Mouse (Mus musculus): ENCODE data around the gene Col18a1. TPM values are rescaled to one million over a fixed set of nuclear protein-coding genes. Genes with fewer than 3 reads are reported as not detected.

Gene Col18a1
- polyA plus RNA-seq, 1 experiment from 2014 or later = 33.2 TPM

DNA sequence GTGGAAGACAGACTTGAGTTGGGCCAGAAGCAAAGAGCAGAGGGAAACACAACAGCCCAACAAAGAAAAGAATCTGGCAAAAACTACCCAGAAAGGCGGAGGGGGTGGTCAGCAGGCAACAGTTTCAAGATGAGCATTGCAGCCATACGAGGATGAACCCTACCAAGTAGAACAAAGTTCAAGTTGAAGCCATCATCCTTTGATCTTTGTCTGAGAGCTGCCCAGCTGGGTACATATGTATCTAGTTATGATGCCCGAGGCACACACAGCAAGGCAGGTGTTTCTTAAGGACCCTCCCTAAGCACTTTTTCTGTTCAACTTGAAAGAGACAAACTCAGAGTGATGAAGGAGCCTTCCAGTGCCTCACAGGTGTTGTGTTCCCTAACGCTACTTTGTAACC, 66.6 kb downstream of the Col18a1 start:
- Histone ChIP-seq H3K27me3 (replicated peaks; ENCODE audit: insufficient read depth, low read length) (no peaks in the 10 kb centered on the region), H3K9me3 (ENCODE audit: low read length) (no peaks in the 10 kb centered on the region), H3K4me1 (ENCODE audit: insufficient read depth, low read depth, low read length) (peaks cover 10% of the 10 kb centered on the region; the same call in 1 of the 2 replicates), H3K4me2 (replicated peaks; ENCODE audit: low read depth, low read length) (no peak overlapping the region), H3K9ac (replicated peaks; ENCODE audit: low read depth) (no peak overlapping the region), H3K36me3 (ENCODE audit: insufficient read depth, low read length) (no peaks in the 10 kb centered on the region), H3K27ac (ENCODE audit: low read length) (no peak overlapping the region), H3K4me3 (ENCODE audit: low read depth, low read length) (no peak overlapping the region)
- no peak for DNase-seq (ENCODE audit: low spot score)
- TF ChIP-seq EP300 (IDR thresholded peaks at IDR 0.05) (no peak), CTCF (IDR thresholded peaks at IDR 0.05) (no peak)
- ATAC-seq = no peak
- WGBS = 79% methylated on average over 4 of the region's 4 CpGs

DNA sequence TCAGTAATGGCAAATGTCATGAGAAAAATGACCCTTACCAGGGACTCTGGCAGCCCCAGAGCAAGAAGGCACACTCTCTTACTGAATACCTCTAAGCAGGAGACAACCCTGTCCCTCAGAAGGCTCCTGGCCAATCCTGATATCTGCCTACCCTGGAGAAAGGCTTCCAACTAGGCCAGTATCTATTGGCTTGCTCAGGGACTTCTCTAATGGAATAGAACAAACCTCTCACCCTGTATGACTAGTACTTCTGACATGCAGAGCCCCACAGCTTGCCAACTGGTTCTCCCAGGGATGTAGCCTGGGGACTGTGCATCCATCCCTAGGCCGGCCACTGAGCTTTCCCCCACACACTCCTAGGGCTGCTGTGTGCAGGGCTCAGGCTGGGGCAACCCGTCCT, 67.7 kb downstream of the Col18a1 start:
- DNase-seq (ENCODE audit: low spot score) (no peak), ATAC-seq (no peak)
- Histone ChIP-seq H3K36me3 (ENCODE audit: insufficient read depth, low read length) (no peaks in the 10 kb centered on the region), H3K9me3 (ENCODE audit: low read length) (no peaks in the 10 kb centered on the region), H3K4me2 (replicated peaks; ENCODE audit: low read depth, low read length) (no peak overlapping the region), H3K4me3 (ENCODE audit: low read depth, low read length) (no peak overlapping the region), H3K27ac (ENCODE audit: low read length) (0 out of 2 replicates have a peak overlapping the region, but pooled peaks have one; percentile 33), H3K9ac (replicated peaks; ENCODE audit: low read depth) (no peak overlapping the region), H3K4me1 (ENCODE audit: insufficient read depth, low read depth, low read length) (peaks cover 10% of the 10 kb centered on the region; the same call in 1 of the 2 replicates), H3K27me3 (replicated peaks; ENCODE audit: insufficient read depth, low read length) (no peaks in the 10 kb centered on the region)
- TF ChIP-seq CTCF (IDR thresholded peaks at IDR 0.05) = no peak
- TF ChIP-seq EP300 (IDR thresholded peaks at IDR 0.05) = no peak
- WGBS = 81% methylated on average over 2 of the region's 2 CpGs

DNA sequence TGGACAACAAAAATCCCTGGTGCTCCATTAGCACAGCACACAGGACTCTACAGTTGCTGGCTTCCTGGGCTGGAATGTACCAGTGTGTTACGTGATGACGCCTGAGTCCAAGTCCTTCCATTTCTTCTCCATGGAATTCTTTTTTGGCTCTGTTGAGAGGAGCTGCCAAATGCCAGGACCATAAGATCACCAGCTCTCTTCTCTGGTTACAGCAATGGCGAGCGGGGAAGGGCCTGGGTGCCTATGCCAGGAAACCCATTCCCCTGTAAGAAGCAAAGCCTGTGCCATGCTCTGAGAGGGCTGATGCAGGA, 68.5 kb downstream of the Col18a1 start:
- 47% methylated on average over 4 of the region's 4 CpGs for WGBS
- peak overlapping the region; percentile 33; the same call in 1 of the 2 replicates for H3K27ac ChIP-seq (ENCODE audit: low read length)
- TF ChIP-seq CTCF (IDR thresholded peaks at IDR 0.05) = no peak
- TF ChIP-seq EP300 (IDR thresholded peaks at IDR 0.05) = no peak
- no peaks in the 10 kb centered on the region for H3K36me3 ChIP-seq (ENCODE audit: insufficient read depth, low read length)
- no peak overlapping the region for H3K4me2 ChIP-seq (replicated peaks; ENCODE audit: low read depth, low read length)
- peaks cover 10% of the 10 kb centered on the region; the same call in 1 of the 2 replicates for H3K4me1 ChIP-seq (ENCODE audit: insufficient read depth, low read depth, low read length)
- ATAC-seq = no peak
- H3K27me3 ChIP-seq (replicated peaks; ENCODE audit: insufficient read depth, low read length) = no peaks in the 10 kb centered on the region
- H3K9ac ChIP-seq (replicated peaks; ENCODE audit: low read depth) = no peak overlapping the region
- no peak overlapping the region for H3K4me3 ChIP-seq (ENCODE audit: low read depth, low read length)
- DNase-seq (ENCODE audit: low spot score) = no peak
- no peaks in the 10 kb centered on the region for H3K9me3 ChIP-seq (ENCODE audit: low read length)

DNA sequence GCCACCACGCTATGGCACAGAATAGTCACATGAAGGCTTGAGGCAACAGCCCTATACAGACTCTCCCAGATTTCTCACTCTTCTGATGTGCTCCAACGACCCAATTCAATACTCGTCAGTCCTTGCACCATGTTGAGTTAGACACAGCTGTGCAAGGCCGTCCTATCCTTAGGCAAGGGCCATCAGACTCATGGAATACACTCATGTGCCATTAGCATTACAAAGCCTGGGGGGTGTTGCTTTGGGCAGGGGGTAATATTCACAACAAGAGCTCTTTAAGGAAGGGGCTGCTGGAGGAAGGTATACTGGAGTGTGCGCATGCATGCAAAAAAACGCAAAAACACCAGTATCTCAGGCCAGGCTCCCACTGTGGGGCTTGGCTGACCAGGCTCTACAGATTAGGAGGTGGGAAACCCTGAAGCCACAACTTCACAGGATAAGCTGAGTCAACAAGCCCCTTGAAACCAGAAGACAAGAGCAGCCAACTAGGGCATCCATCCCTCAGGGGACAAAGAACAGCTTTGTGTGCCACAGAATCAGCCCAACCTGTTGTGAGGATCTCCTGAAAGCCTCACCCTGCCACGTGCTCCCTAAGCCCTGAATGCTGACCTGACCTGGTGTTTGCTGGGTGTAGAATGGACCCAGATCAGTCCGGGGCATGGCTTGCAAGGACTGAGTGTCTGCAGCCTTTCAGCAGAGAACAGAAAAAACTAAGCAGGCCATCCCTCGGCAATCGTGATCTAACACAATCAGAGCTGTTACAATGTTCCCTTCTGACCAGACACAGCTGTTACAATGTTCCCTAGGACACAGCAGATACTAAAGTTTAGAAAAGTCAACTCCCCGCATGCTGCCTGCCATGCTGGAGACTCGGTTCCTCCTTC, 69.1 kb downstream of the Col18a1 start:
- WGBS = 48% methylated on average over 12 of the region's 12 CpGs
- peaks cover 10% of the 10 kb centered on the region; the same call in 1 of the 2 replicates for H3K4me1 ChIP-seq (ENCODE audit: insufficient read depth, low read depth, low read length)
- no peaks in the 10 kb centered on the region for H3K27me3 ChIP-seq (replicated peaks; ENCODE audit: insufficient read depth, low read length)
- peak overlapping the region; percentile 33; the same call in 1 of the 2 replicates for H3K27ac ChIP-seq (ENCODE audit: low read length)
- ATAC-seq (peak; percentile 74), DNase-seq (ENCODE audit: low spot score) (peak; percentile 79)
- H3K4me3 ChIP-seq (ENCODE audit: low read depth, low read length) = no peak overlapping the region
- H3K9me3 ChIP-seq (ENCODE audit: low read length) = no peaks in the 10 kb centered on the region
- H3K4me2 ChIP-seq (replicated peaks; ENCODE audit: low read depth, low read length) = no peak overlapping the region
- no peak for TF ChIP-seq EP300 (IDR thresholded peaks at IDR 0.05)
- TF ChIP-seq CTCF (IDR thresholded peaks at IDR 0.05) = no peak
- H3K9ac ChIP-seq (replicated peaks; ENCODE audit: low read depth) = no peak overlapping the region
- H3K36me3 ChIP-seq (ENCODE audit: insufficient read depth, low read length) = no peaks in the 10 kb centered on the region

DNA sequence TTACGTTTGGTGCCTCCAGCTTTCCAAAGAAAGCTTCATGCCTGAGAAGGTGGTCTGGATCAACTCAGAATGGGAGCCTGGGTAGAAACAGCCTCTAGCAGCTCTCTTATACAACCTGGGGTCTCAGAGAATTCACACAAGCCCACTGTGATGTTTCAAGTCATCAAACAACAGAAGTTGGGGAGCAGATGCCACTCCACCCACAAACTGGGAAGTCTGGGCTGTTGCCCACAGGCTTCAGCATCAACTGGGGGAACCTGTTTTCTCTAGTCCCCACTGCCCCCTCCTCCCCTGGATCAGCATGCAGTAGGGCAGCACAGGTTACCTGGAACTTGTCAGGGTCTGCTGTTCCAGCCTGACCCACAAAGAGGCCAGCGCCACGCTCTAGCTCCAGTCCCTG, 70.7 kb downstream of the Col18a1 start:
- Histone ChIP-seq H3K4me3 (ENCODE audit: low read depth, low read length) (no peak overlapping the region), H3K9me3 (ENCODE audit: low read length) (no peaks in the 10 kb centered on the region), H3K27me3 (replicated peaks; ENCODE audit: insufficient read depth, low read length) (no peaks in the 10 kb centered on the region), H3K27ac (ENCODE audit: low read length) (no peak overlapping the region), H3K4me2 (replicated peaks; ENCODE audit: low read depth, low read length) (no peak overlapping the region), H3K9ac (replicated peaks; ENCODE audit: low read depth) (no peak overlapping the region), H3K36me3 (ENCODE audit: insufficient read depth, low read length) (no peaks in the 10 kb centered on the region), H3K4me1 (ENCODE audit: insufficient read depth, low read depth, low read length) (peaks cover 10% of the 10 kb centered on the region; the same call in 1 of the 2 replicates)
- ATAC-seq (no peak), DNase-seq (ENCODE audit: low spot score) (no peak)
- 96% methylated on average over 3 of the region's 3 CpGs for WGBS
- no peak for TF ChIP-seq EP300 (IDR thresholded peaks at IDR 0.05)
- no peak for TF ChIP-seq CTCF (IDR thresholded peaks at IDR 0.05)

DNA sequence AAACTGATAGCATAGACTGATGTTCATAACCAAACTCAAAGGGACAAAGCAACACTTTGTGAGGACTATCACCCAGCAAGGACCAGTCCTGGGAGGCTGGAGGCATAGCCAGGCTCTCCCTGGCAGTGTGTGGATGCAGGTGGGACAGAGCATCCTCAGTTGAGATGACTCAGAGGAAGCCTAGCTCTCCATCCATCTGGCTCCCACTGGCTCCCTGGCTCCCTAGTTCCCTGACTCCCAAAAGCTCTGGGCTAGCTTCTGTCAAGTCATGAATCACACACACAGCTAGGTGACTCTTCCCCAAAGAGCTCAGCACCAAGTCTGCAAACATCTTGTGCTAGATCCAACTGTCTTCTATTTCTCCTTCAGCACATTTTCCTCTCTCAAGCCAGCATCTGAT, 72.5 kb downstream of the Col18a1 start:
- H3K36me3 ChIP-seq (ENCODE audit: insufficient read depth, low read length) = no peaks in the 10 kb centered on the region
- DNase-seq (ENCODE audit: low spot score) = no peak
- no peak overlapping the region for H3K9ac ChIP-seq (replicated peaks; ENCODE audit: low read depth)
- ATAC-seq = no peak
- H3K4me2 ChIP-seq (replicated peaks; ENCODE audit: low read depth, low read length) = no peak overlapping the region
- TF ChIP-seq CTCF (IDR thresholded peaks at IDR 0.05) (no peak), EP300 (IDR thresholded peaks at IDR 0.05) (no peak)
- H3K4me1 ChIP-seq (ENCODE audit: insufficient read depth, low read depth, low read length) = peaks cover 10% of the 10 kb centered on the region; the same call in 1 of the 2 replicates
- no peaks in the 10 kb centered on the region for H3K9me3 ChIP-seq (ENCODE audit: low read length)
- no peak overlapping the region for H3K4me3 ChIP-seq (ENCODE audit: low read depth, low read length)
- no peaks in the 10 kb centered on the region for H3K27me3 ChIP-seq (replicated peaks; ENCODE audit: insufficient read depth, low read length)
- no peak overlapping the region for H3K27ac ChIP-seq (ENCODE audit: low read length)

Data from lung, postnatal 0 days (tissue).